Mouse (Mus musculus) heart, embryonic 10.5 days (tissue): ENCODE data around the gene Zfp972. TPM values are rescaled to one million over a fixed set of nuclear protein-coding genes. Genes with fewer than 3 reads are reported as not detected.
"Not testable (repeated sequence)": the region's sequence is repeated elsewhere in the genome, so short reads cannot be mapped to it uniquely, and the experiment has no call there.

Experiments used
- DNase-seq: peaks from one replicate; pipeline ENCODE4 v3.0.0-alpha.2; 2017; ENCODE audit warnings: low spot score
- H3K27ac ChIP-seq: fragments of 300-500 bp; sonication (generic); 2 replicates; pipeline ENCODE4 v1.5.1; 2016; ENCODE audit warnings: mild to moderate bottlenecking
- H3K27me3 ChIP-seq: fragments of 300-500 bp; sonication (generic); 2 replicates; pipeline ENCODE4 v1.6.1; 2016; ENCODE audit warnings: mild to moderate bottlenecking; ENCODE audit not compliant: poor library complexity, insufficient read depth, severe bottlenecking
- H3K36me3 ChIP-seq: fragments of 300-500 bp; sonication (generic); 2 replicates; pipeline ENCODE4 v1.6.1; 2016; ENCODE audit warnings: mild to moderate bottlenecking, moderate library complexity
- H3K4me1 ChIP-seq: fragments of 300-500 bp; sonication (generic); 2 replicates; pipeline ENCODE4 v1.6.1; 2016; ENCODE audit warnings: mild to moderate bottlenecking
- H3K4me3 ChIP-seq: fragments of 300-500 bp; sonication (generic); 2 replicates; pipeline ENCODE4 v1.5.1; 2016; ENCODE audit warnings: mild to moderate bottlenecking, moderate library complexity
- H3K9me3 ChIP-seq: fragments of 300-500 bp; sonication (generic); 2 replicates; pipeline ENCODE4 v1.6.1; 2016; ENCODE audit warnings: mild to moderate bottlenecking, moderate library complexity
- WGBS: fragments of 180-500 bp; shearing (Covaris S2); methylation state at CpG from one replicate; pipeline ENCODE4 v1.1.7; 2016; 5-methylcytosine and 5-hydroxymethylcytosine counted together
- polyA plus RNA-seq: library from polyadenylated mRNA; unstranded; fragments of >200 nt; fragmentation: Nextera tagmentation; extraction: Ambion mirVana; gene quantifications from 2 replicates; pipeline ENCODE4 v1.2.1, GENCODE M21; 2016

Zfp972 gene
- 0.47 and 0.50 TPM in 2 replicates for polyA plus RNA-seq

DNA sequence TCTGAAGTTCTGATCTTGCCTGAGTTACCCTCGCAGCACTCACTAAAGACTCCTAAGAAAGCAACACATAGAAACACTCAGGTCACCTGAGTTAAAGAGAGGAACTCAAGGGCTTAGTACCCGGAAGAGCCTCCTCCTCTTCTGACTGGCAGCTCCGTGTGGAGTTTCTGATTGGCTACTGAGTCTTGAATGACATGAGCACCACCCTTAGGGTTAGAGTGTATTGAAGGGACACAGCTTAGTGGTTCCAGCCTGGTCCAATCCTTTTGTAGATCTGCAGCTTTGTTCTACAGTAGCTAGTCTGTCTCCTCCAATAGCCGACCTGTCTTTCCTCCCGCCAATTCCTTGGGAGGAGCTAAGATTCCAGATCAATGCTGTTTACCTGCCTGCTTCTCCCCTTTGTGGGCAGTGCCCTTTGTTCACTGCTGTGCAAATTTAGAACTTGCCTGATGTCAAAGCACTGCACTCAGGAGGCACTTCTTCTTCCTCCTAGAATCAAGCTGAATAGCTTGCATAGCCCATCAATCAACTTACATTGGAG, at the start of gene Zfp972:
Gene Zfp972, minus strand, starts transcription at position 51 of the 541 bp plus-strand sequence.
- WGBS = 63% methylated on average over 4 of the region's 5 CpGs
- not testable (repeated sequence) for H3K36me3 ChIP-seq, H3K9me3 ChIP-seq, DNase-seq, H3K27ac ChIP-seq, H3K4me3 ChIP-seq, H3K27me3 ChIP-seq, H3K4me1 ChIP-seq

DNA sequence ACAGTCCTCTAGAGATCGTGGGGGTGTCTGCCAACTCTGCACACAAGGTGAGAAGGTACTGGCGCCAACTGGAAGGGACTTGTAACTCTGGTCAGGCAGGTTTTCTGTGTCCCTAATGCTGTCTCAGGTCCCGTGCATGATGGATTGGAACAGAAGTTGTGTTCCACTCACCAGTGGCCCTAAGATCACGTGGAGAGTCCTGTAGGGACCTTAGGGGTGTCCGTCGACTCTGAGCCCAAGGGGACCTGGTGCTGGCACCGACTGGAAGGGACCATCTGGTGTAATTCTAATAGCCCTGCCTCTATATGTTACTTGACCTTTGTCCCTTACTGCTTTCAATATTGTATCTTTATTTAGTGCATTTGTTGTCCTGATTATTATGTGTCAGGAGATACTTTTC, 49.4 kb upstream of the Zfp972 start:
- H3K27ac ChIP-seq, H3K27me3 ChIP-seq, DNase-seq, H3K4me1 ChIP-seq, H3K4me3 ChIP-seq, H3K36me3 ChIP-seq, H3K9me3 ChIP-seq: not testable (repeated sequence)
- WGBS = 69% methylated on average over 7 of the region's 7 CpGs

DNA sequence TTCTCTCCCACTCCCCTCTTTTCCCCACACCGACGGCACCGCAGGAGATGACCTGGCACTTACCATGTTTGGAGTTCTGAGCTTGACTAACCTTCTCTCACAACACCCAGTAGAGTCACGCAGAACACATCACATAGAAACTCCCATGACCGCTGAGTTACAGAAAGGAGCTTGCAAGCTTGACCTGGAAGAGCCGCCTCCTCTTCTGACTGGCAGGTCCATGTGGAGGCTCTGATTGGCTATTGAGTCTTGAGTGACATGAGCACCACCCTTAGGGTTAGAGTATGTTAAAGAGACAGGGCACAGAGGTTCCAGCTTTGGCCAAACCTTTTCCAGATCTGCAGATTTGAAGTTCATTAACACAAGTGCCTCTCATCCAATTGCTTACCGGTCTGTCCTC, 31.7 kb upstream of the Zfp972 start, which contains the start of gene Gm14326:
Gene Gm14326, minus strand, starts transcription at position 153 of the 400 bp plus-strand sequence.
- H3K4me1 ChIP-seq, DNase-seq, H3K27ac ChIP-seq, H3K27me3 ChIP-seq, H3K36me3 ChIP-seq, H3K9me3 ChIP-seq: not testable (repeated sequence)
- whole genome bisulfite sequencing = 0% methylated on average over 7 of the region's 7 CpGs
- peak within 1 kb of the TSS; percentile 55 for H3K4me3 ChIP-seq

DNA sequence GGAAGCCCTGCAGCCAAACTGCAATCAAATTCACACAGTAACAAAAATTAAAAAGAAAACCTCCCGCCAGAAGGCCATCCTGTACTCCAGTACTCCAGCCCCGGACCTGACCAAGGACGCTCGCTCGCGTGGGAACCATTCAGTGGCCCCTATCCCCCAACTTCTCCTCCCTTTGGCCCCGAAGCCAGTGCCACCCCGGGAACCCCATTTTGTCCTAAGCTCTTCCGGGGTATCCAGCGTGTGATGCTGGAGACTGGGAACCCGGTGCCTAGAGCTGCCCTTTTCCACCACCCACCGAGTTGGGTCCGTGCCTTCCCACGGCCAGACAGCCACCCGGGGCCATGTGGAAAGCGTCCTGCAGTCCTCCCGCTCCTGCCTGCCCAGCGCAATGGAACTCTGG, 31.3 kb upstream of the Zfp972 start:
- not testable (repeated sequence) for H3K27ac ChIP-seq, H3K27me3 ChIP-seq, DNase-seq, H3K9me3 ChIP-seq, H3K36me3 ChIP-seq, H3K4me1 ChIP-seq
- 1% methylated on average over 18 of the region's 18 CpGs for WGBS
- peak overlapping the region; percentile 55 for H3K4me3 ChIP-seq

DNA sequence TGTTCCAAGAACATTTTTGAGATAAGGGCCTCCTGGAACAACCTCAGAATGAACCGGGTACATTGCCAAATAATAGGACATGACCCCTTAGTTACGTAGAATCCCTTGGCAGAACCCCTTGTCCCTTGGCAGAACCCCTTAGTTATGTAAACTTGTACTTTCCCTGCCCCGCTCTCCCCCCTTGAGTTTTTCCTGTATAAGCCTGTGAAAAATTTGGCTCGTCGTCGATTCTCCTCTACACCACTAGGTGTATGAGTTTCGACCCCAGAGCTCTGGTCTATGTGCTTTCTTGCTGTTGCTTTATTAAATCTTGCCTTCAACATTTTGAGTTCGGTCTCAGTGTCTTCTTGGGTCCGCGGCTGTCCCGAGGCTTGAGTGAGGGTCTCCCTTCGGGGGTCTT, 22.1 kb downstream of the Zfp972 start:
- not testable (repeated sequence) for H3K27ac ChIP-seq, H3K9me3 ChIP-seq
- no CpG with 5 or more reads among the region's 12 CpGs for WGBS

DNA sequence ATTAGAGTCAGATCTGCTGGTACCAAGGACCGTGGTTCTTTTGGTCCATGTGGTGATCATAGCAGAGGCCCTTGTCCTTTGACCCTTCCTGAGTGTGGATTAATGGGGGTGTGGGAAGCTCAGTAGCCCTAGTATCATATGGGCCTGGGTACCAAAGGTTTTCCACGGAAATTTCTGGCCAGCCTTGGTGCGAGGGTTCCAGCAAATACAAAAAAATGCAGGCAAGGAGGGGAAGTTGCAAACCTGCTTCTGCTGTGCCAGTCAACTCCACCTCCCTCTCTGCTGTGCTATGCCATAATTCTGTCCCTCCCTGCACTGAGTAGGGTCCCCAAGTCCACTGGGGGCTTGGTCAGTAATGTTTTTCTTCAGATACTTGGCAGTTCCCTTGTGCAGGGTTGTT, 27.2 kb downstream of the Zfp972 start:
- H3K27me3 ChIP-seq, H3K4me1 ChIP-seq, H3K9me3 ChIP-seq, H3K4me3 ChIP-seq, H3K27ac ChIP-seq, DNase-seq, H3K36me3 ChIP-seq: not testable (repeated sequence)
- WGBS = 85% methylated on average over 2 of the region's 3 CpGs

More for the DNA sequence above, 22.1 kb downstream of the Zfp972 start:
- H3K36me3 ChIP-seq, DNase-seq, H3K27me3 ChIP-seq, H3K4me1 ChIP-seq, H3K4me3 ChIP-seq: not testable (repeated sequence)

DNA sequence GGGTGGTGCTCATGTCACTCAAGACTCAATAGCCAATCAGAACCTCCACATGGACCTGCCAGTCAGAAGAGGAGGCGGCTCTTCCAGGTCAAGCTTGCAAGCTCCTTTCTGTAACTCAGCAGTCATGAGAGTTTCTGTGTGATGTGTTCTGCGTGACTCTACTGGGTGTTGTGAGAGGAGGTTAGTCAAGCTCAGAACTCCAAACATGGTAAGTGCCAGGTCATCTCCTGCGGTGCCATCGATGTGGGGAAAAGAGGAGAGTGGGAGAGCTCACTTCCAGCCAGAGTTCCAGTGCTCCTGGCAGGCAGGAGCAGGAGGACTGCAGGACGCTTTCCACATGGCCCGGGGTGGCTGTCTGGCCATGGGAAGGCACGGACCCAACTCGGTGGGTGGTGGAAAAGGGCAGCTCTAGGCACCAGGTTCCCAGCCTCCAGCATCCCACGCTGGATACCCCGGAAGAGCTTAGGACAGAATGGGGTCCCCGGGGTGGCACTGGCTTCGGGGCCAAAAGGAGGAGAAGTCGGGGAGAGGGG, 28.3 kb downstream of the Zfp972 start, which contains the start of gene Gm14327:
Gene Gm14327, plus strand, starts transcription at position 51 of the 533 bp plus-strand sequence.
- not testable (repeated sequence) for H3K27me3 ChIP-seq, H3K4me1 ChIP-seq, H3K27ac ChIP-seq, H3K36me3 ChIP-seq, H3K9me3 ChIP-seq
- DNase-seq = peak; percentile 39
- WGBS = 41% methylated on average over 12 of the region's 13 CpGs
- 0 out of 2 replicates have a peak within 1 kb of the TSS, but pooled peaks have one; percentile 24 for H3K4me3 ChIP-seq

DNA sequence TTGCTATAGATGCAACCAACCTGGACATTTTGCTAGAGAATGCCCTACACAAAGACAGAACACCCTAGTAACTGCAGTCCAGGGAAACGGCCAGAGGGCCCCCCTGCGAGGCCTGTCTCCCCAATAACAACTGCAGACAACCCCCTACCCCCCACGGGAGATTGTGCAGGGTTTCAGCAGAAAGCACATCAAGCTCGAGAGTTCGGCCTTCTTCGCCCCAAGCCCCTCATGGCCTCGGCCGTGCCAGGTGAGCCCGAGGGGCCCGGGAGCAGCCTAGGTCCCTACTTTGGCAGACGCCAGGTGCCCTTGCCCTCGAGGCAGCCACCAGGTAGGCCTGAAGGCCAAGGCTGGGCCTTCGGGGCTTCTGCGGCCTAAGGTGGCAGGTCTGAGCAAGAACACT, 37.7 kb downstream of the Zfp972 start:
- not testable (repeated sequence) for H3K4me1 ChIP-seq, H3K36me3 ChIP-seq, DNase-seq, H3K27ac ChIP-seq, H3K27me3 ChIP-seq, H3K9me3 ChIP-seq, H3K4me3 ChIP-seq
- 88% methylated on average over 14 of the region's 14 CpGs for WGBS

DNA sequence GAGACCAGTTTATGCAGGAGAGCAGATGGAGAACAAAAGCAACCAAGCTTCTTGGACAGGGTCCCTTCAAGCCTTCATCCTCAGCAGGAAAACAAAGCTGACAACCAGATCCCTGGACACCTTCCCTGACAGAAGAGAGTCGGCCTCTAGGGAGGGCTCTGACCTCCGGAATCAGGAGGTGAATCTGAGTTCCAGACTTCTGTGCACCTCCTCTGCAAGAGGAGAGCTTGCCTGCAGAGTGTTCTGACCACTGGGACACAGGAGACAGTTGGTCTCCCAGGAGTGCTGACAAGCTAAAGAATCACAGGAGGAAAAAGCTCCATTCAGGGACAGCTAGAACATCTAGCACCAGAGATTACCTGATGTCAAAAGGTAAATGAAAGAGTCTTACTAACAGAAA, 63.2 kb downstream of the Zfp972 start:
- not testable (repeated sequence) for H3K4me1 ChIP-seq, H3K36me3 ChIP-seq, H3K9me3 ChIP-seq, DNase-seq, H3K27ac ChIP-seq, H3K27me3 ChIP-seq, H3K4me3 ChIP-seq
- 78% methylated on average over 2 of the region's 2 CpGs for WGBS

Other genes with a start within 250 kb of the Zfp972 start
- 7.3 and 8.1 TPM in 2 replicates for gene Gm14322, start 166.3 kb downstream of the Zfp972 start, polyA plus RNA-seq
- 34.4 and 37.3 TPM in 2 replicates for gene Gm14325, start 85.3 kb downstream of the Zfp972 start, polyA plus RNA-seq
- 4.5 and 5.3 TPM in 2 replicates for gene Gm14327, start 28.5 kb downstream of the Zfp972 start, polyA plus RNA-seq
- 19.8 and 24.4 TPM in 2 replicates for gene Gm14326, start 31.7 kb upstream of the Zfp972 start, polyA plus RNA-seq
- 17.0 and 19.9 TPM in 2 replicates for gene Zfp971, start 97.7 kb upstream of the Zfp972 start, polyA plus RNA-seq
- 15.8 and 16.1 TPM in 2 replicates for gene Zfp931, start 152.9 kb upstream of the Zfp972 start, polyA plus RNA-seq
- 10.8 and 14.0 TPM in 2 replicates for gene Phactr3, start 193.4 kb upstream of the Zfp972 start, polyA plus RNA-seq